Mouse (Mus musculus) brain, embryonic 18.5 days (tissue): ENCODE results near the gene Copg2.

ENCODE experiments used
- DNase-seq: peaks from one replicate; pipeline ENCODE4 v3.0.0-alpha.2; 2012; ENCODE audit warnings: low read depth, low spot score

Copg2 gene

DNA sequence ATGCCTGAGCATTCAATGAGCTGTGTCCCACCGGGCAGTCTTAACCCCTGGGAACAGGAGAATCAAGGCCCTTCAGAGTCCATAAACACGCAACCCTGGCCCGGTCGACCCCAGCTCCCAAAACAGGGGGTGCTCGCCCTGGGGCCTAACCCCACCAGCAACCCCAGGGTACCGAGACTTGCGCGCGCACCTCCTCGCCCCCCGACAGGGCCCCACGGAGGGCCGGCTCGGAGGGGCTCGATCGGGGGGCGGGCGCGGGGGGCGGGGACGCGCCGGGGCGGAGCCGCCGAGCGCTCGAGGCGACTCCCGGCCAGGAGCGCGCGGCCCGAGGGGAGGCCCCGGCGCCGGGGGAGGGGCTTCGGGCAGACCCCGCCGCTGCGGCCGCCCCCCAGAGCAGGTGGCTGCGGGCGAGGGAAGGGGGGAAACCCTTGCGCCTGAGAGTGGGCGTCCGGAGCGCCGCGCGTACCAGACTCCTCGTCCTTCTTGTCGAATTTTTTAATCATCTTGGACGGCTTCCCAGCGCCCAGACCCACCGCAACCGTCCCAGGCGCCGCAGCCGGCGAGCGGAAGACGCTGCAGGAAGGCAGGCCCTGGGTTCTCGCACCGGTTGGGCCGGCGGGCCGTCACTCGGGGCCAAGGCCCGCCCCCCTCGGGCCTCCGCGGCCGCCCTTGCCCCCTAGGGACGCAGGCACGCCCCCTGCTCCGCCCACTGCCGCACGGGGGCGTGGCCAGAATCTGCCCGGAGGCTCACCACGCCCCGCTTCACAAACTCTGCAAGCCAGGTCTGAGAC lies at the start of gene Copg2:
TSS of gene Copg2 (minus strand) at position 600 of the 791 bp plus-strand sequence.
- peak; percentile 80 for DNase-seq

DNA sequence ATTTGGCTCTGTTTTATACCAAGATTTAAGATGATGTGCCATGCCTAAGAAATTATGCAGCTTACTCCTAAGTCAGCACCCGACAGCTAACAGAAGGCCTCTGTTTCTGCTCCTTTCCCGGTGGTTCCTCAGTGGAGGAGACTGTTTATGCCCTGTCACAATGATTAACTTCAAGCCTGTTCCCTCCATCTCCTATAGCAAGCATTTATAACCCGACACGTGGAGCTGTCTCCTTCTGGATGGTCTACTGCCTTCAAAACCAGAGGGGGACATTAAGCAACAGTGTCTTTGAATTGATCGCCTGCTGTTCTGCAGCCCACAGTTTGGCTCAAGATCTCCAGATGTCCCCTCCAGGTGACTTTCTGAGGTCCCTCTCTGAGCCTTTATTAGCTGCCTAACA lies 42.7 kb upstream of the Copg2 start:
- DNase-seq: no peak

DNA sequence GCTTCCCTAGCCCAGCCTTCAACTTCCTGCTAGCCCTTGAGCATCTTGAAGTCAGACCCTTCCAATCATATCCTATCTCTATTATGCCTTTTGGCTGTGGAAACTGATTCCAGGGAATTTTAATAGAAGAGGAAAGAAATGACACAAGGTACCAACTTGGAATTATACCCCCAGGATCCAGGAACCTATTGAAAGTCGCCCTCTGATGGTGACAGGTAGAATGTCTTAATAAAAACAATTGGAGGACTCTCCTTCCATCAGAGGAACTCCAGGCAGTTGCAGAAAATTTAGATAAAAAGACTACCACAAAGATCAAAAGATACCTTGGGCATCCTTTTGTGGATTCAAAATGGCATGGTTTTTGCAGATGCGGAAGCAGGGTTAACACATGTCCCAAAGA lies 26.2 kb upstream of the Copg2 start:
- no peak for DNase-seq

DNA sequence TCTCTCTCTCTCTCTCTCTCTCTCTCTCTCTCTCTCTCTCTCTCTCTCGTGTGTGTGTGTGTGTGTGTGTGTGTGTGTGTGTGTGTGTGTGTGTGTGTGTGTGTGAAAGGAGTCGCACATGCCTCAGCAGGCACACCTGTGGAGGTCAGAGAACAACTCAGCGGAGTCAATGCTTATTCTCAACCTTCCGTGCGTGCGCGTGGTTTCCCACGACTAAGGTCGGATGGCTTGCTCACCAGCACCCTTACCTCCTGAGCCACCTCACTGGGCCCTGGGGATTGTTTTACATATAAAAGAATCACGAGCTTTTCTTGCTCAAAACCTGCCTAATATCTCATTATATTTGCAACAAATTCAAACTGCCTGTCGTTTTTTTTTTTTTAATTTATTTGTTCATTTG lies 25.2 kb upstream of the Copg2 start:
- DNase-seq: no peak

DNA sequence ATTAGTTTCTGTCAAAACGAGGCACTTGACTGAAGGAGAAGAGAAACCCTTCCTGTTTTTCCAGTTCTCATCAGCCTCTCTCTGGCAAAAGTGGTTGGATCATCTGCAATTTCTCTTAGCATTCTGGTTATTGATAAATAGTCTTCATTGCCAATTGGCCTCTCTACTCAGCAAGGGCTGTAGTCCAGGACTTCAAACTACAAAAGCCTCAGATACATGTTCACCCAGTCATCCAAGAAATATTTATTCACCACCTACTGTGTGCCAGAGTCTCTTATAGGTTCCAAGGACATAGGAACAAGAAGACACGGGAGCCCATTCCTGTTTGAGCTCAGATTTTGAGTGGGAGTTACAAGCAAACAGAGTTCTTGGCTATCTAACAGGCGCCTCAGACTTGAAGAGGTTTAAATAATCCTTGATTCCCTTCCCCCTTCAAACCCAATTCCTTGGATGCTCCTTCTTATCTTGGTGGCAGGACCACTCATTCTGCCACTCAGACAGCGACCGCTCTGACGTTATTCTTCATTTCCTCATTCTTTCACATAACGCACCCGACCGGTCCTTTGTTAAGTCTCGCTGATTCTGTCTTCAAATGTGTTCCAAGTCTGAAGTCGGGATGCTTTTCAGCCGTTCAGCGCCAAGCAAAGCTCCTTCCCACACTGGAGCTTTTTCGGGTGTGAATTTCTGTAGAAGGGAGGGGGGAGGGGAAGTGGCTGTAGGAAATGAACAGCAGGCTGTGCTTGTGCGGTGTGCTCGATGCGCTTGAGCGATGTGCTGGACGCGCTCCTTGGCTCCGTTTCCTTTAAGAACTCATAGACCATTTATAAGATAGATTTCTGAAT lies 24.5 kb upstream of the Copg2 start:
- DNase-seq: peak; percentile 55

DNA sequence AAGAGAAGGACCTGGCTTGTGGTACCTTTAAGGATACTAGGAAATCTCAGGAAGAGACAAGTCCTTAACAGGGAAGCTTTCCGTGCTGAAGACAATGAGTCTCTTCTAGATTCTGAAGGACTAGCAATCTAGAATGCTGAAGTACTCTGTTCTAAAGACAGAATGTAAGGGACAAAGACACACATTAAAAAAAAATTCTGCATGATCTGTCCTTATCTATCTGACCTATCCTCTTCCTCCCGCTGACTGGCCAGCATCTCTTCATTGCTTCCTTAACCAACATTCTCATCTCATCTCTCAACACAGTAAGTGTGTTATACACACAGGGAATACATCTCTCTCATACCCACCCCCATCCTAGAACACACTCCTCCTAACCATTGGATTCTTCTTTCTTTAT lies 18.9 kb upstream of the Copg2 start, which contains the start of gene Tsga13:
TSS of gene Tsga13 (minus strand) at position 101 of the 400 bp plus-strand sequence.
- DNase-seq: no peak

DNA sequence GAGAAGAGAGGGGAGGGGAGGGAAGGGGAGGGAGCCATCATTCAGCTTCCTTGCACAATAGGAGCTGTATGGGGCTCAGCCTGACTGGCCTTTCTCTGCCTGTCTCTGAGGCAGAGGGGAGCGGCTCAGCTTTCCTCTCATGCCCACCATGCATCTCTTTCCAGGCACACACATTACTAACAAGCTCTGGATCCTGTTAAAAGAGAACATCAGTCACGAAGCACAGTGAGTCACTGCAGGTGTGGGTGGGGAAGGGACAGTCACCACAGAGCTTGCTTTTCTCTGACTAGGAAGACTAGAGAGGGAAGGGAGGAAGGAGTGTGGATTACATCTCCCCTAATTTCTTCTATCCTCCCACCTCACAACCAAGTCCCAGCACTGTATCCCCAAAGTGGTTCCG lies 11.4 kb upstream of the Copg2 start:
- DNase-seq: no peak

DNA sequence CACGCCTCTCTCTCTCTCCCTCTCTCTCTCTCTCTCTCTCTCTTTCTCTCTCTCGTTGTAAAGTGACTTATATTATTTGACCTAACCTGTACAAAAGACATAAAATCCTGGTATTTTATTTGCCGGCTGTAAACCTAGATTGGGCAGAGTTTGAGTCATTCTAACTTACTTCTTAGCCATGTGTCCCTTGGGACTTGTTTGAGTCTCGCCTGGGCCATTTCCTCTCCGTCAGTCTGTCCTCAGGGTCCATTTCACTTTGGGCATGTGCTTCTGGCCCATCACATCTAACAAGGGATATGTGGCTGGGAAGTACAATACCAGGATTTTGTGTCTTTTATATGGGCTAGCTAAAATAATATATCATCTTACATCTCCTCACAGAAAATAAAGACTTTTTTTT lies 8.3 kb upstream of the Copg2 start:
- DNase-seq: no peak

DNA sequence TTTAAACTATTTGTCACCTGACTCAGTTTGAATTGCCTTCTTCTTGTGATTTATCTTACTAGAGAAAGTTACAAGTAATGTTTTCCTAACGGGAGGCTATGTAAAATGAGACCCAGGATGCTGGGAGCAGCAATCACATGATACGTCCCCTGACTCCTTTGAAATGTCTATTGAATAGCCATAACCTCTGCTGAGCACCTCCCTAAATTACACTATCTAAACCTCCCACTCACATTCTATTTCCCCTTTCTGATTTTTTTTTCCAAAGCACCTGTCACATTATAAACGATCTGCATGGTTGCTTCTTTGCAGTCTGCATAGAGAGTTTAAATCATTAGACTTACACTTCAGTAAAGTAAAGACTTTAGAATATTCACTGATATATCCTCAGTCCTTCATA lies 7.4 kb upstream of the Copg2 start:
- DNase-seq: no peak

DNA sequence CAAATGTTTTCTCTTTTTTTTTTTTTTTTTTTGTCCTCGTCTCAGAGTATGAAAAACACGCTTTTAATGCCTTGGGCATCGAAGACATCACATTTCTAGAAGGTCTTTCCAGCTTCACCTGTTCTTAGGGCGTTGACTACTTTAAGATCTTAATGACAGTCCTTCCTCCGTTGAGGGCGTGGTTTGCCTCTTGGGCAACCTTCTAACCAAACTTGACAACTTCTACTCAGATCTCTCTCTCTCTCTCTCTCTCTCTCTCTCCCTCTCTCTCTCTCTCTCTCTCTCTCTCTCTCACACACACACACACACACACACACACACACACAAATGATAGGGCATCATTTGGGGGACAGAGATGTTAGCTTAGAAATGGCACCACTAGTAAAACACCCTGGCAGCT lies 926 bp upstream of the Copg2 start:
- no peak for DNase-seq

DNA sequence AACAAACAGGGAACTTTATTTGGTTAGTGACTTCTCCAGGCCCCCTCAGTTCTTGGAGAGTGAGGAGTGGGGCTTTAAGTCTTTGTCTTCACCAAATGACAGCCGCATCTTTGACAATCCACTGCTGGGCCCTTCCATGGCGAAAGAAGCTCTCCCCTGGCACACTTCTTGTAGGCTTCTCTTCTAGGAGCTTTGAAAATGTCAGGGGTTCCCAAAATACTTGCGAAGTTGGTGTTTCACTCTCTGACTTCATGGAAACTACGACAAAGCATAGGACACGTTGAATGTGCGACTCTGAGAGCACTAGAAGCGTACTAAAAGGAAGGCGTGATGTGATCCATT lies 363 bp upstream of the Copg2 start:
- DNase-seq: no peak

DNA sequence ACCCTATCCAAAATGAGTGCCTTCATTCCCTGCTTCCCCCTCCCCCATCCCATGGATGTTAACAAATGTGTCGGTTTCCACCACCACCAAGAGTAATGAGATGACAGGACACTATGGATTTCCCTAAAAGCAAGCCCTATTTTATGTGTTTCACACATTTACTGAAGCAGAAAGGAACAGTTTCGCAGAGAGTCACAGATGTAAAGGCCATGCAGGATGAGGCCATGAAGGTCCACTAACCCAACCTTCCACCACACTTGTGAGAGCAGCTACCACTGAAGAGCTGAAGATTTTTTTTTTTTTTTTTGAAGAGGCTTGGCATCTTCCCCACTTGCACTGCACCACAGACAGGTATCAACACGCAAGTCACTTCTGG lies 787 bp downstream of the Copg2 start:
- no peak for DNase-seq

DNA sequence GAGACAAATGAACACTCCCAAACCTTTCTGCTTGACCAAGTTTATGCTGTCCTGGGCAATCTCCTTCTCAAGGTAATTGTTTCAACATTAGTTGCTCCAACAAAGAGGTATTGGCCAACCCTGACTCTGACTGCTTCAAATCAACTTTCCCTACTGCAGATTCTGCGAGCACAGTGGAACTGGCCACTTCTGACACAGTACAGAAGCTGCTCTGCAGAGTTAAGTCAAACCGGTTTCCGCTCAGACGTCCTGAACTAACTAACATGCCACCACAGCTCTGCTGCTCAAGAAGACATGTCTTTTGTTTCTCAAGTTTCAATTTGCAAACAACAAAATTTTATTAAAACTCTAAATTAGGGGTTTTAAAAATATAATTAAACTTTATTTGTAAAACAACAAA lies 3.5 kb downstream of the Copg2 start:
- no peak for DNase-seq

DNA sequence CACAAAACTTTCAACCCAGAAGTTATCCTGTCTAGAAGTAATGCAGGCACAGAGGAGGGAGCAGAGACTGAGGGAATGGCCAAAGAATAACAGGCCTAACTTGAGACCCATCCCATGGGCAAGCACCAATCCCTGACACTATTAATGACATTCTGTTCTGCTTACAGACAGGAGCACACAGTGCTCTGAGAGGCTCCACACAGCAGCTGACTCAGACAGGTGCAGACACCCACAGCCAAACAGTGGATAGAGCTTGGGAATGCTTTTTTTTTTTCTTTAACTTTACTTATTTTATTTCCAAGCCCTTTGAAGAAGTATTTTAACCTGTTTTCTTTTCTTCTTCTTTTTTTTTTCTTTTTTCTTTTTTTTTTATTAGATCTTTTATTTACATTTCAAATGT lies 4.8 kb downstream of the Copg2 start:
- DNase-seq: no peak

DNA sequence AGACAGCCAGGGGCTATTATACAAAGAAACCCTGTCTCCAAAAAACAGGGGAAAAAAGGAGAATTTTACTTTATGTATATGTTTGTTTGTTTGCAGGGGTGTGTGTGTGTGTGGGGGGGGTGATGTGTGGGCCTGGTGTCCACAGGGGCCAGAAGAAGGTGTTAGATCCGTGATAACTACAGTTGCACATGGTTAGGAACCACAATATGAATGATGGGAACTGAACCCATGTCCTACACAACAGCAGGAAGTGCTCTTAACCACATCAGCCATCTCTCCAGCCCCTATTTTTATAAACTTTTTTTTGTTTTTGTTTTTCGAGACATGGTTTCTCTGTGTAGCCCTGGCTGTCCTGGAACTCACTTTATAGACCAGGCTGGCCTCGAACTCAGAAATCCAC lies 11.7 kb downstream of the Copg2 start:
- no peak for DNase-seq

DNA sequence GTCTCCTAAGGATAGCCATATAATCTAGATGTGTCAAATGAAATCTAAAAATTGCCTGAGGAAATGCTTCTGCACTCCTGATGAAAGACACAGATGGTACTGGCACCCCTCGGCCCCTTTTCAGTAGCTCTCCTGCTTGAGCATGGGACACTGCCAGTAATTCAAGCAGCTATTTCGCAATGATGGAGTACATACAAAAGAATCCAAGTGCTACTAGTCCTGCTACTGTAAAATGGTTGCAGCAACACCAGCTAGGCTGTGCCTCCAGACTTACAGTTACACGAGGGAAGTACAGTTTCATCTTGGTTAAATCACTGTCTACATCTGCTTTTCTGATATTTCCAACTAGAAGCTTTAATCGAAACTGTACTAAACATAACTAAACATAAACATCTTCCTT lies 13.1 kb downstream of the Copg2 start:
- no peak for DNase-seq

DNA sequence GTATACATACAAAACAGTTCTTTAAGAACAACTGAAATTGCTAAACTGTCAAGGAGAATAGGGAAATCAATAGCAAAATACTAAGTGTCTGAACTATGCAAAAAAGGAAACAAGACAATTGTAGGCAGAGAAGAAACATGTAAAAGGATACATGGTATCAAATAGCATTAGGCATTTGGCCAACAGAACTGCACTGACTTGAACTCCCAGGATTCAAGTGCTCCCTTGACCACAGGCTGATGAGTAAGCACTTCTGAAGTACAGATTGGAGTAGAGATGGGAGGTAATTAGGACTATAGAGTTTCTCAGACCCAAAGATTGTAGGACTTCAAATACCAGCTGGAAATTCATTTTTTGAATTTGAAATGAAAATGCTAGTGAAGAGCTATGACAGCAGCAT lies 19.9 kb downstream of the Copg2 start:
- no peak for DNase-seq

DNA sequence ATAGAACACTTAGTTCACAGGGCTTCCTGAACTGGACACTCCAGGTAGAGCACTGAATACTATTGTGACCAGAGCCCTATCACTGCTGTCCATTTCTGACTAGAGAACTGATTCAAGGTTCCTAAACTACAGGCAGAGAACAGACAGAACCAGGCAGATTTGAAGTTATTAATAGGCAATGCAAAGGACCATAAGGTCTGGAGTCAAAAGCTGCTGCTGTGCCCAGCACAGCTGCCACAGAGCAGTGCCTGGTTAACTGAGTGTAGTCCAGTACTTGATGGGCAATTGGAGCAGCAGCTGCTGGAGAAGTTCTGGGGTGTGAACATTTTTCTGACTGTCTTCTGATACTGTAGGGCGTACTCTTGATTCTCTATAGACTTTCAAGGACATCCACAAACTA lies 30.1 kb downstream of the Copg2 start:
- DNase-seq: no peak

DNA sequence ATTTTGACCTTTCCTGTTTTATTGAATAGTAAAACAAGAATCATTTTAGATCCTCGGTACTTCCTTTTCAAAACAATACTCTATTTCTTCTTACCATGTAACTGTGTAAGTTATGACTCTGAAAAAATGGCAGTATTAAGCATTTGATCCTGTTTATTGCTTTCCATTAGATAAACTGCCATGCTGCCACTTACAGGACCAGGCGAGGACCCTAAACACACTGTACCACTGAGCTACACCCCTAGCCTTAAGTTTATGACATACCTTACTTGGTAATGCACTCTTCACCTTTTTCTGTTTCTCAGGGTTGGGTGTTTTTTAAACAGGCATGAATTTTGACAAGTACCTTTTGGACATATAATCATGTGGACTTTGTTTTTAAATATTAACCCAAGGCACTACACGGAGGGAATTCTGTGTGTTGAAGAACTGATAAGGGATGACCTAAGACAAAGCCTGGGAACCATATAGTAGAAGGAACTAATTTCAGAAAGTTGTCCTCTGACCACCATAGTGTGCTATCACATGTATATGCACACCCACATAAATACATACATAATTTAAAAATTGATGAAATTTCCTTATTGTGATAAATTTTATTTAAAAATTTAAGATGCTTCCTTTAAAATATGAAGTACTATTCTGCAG lies 31.4 kb downstream of the Copg2 start:
- no peak for DNase-seq

DNA sequence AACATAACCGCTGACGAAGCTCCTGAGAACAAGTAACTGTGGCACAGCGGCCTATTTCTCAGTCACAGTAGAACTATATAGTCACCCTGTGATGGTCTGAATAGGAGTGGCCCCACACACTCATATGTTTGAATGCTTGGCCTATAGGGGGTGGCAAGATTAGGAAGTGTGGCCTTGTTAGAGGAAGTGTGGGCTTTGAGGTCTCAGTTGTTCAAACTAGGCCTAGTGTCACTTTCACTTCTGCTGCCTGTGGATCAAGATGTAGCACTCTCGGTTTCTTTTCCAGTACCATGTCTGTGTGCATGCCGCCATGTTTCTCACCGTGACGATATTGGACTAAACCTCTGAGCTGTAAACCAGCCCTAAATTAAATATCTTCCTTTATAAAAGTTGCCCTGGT lies 40.6 kb downstream of the Copg2 start:
- DNase-seq: no peak

DNA sequence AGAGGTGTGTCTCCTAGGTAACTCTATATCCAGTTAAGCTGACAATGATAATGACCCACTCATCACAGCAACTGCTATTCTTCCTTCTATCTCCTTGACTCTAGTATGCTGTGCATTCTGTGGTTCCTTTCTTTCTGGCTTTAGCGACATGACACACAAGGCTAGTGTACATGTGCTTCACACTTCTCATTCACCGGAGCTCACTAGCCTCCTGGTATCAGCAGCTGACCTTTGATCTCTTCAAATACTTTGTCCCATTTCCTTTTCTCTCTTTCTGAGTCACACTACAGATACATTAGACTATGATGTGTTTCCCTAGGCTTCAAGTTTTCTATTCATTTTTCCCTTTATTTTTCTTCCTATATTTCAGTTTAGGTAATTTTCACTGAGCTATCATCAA lies 41.4 kb downstream of the Copg2 start:
- no peak for DNase-seq

DNA sequence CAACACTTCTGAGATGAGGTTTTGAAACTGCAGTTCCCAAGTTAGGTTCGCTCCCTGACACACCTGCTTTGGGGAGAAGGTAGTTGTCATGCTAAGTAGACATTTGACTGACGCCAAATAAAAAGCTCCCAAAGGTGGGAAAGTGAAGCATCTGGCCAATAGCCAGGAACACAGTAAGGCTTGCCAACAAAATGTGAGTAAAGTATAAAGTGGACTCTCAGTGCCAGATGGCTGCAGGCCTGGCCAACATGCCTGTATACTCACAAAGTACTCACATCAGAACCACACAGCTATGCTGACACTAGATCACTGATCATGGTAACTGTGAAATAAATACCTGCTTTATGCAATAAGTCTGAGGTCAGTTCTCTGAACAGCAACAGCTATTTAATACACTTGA lies 46.8 kb downstream of the Copg2 start:
- DNase-seq: no peak

DNA sequence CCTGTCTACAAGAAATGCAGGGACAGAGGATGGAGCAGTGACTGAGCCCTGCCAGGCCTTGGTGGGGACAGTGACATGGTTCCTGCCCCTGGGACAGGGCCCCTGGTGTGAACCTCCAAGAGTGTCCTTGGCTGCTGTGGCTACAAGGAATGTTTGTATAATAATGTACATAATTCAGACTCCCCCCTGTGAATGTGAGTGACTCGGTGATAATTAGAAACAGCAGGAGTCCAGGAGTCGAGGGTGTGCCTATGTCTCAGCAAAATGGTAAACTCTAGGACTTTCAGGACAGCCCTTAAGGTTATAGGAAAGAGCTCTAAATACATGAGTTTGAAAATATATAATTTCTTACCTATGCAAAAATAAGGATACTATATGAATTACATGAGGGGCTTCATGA lies 64.4 kb downstream of the Copg2 start:
- DNase-seq: no peak
